Mouse (Mus musculus) lung, postnatal 0 days (tissue): ENCODE measurements around the gene Med13l. TPM values are rescaled to one million over a fixed set of nuclear protein-coding genes. Genes with fewer than 3 reads are reported as not detected.

Source experiments
- ATAC-seq: fragments of 200-750 bp; cut with Nextera tagmentation; 2 replicates; pipeline ENCODE4 v1.8.0; 2017; ENCODE audit warnings: moderate library complexity
- DNase-seq: peaks from one replicate; pipeline ENCODE4 v3.0.0-alpha.2; 2016; ENCODE audit warnings: low spot score
- H3K27ac ChIP-seq: fragments of 300-500 bp; sonication (generic); 2 replicates; pipeline ENCODE4 v1.5.1; 2014; ENCODE audit warnings: antibody characterized with exemption, mild to moderate bottlenecking, low read length, mixed read lengths
- H3K27me3 ChIP-seq: fragments of 300-500 bp; sonication (generic); replicated peaks from 2 replicates; pipeline ENCODE4 v1.6.1; 2014; ENCODE audit warnings: low read length, mixed read lengths; ENCODE audit not compliant: insufficient read depth
- H3K36me3 ChIP-seq: fragments of 300-500 bp; sonication (generic); 2 replicates; pipeline ENCODE4 v1.6.1; 2014; ENCODE audit warnings: low read length, mixed read lengths; ENCODE audit not compliant: insufficient read depth
- H3K4me1 ChIP-seq: fragments of 300-500 bp; sonication (generic); 2 replicates; pipeline ENCODE4 v1.6.1; 2014; ENCODE audit warnings: antibody characterized with exemption, low read depth, low read length, mixed read lengths; ENCODE audit not compliant: insufficient read depth
- H3K4me2 ChIP-seq: fragments of 300-500 bp; sonication (generic); replicated peaks from 2 replicates; pipeline ENCODE4 v1.6.1; 2014; ENCODE audit warnings: low read depth, mild to moderate bottlenecking, low read length, moderate library complexity, mixed read lengths
- H3K4me3 ChIP-seq: fragments of 300-500 bp; sonication (generic); 2 replicates; pipeline ENCODE4 v1.5.1; 2014; ENCODE audit warnings: low read depth, low read length
- H3K9ac ChIP-seq: fragments of 300-500 bp; sonication (generic); replicated peaks from 2 replicates; pipeline ENCODE4 v1.6.1; 2014; ENCODE audit warnings: low read depth, mild to moderate bottlenecking
- H3K9me3 ChIP-seq: fragments of 300-500 bp; sonication (generic); 2 replicates; pipeline ENCODE4 v1.6.1; 2016; ENCODE audit warnings: low read length, mixed read lengths
- CTCF ChIP-seq: IDR thresholded peaks from 2 replicates; pipeline ENCODE4 v1.5.1; 2016; ENCODE audit warnings: antibody characterized with exemption, mild to moderate bottlenecking
- EP300 ChIP-seq: IDR thresholded peaks from 2 replicates; pipeline ENCODE4 v1.6.1; 2016; ENCODE audit warnings: antibody characterized with exemption, mild to moderate bottlenecking, control low read depth
- WGBS: fragments of 180-500 bp; shearing (Covaris S2); extraction: QIAGEN DNeasy Blood & Tissue Kit; methylation state at CpG from one replicate; pipeline ENCODE4 v1.1.7; 2014; 5-methylcytosine and 5-hydroxymethylcytosine counted together
- polyA plus RNA-seq: library from polyadenylated mRNA; unstranded; fragments of >200 nt; fragmentation: Nextera tagmentation; extraction: Ambion mirVana; gene quantifications from 2 replicates; pipeline ENCODE4 v1.2.1, GENCODE M21; 2015

The Med13l gene
- polyA plus RNA-seq, 1 experiment from 2014 or later, result 10.1 TPM

DNA sequence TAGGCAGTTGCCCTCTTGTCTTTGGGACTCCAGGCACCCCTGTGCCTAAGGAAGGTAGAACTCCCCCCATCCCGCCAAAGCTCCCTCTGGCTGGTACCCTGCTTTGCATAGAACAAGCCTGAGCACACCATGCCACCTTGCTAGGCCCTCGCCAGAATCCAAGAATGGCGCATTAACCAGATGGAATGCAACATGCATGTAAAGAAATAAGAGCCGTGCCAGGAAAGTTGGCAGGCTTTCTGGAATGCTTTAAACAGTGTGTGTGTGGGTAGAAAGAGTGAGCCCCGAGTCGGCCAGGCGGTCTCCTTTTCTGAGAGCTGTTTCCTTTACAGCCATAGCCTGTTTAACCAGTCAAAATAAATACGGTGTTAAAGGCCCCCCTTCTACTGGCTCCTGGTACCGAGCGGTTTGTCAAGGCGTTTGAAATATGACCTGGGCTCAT lies 45.2 kb upstream of the Med13l start:
- peaks cover 11% of the 10 kb centered on the region for H3K4me1 ChIP-seq
- no peak overlapping the region for H3K9ac ChIP-seq
- peak overlapping the region; percentile 53 for H3K4me2 ChIP-seq
- H3K4me3 ChIP-seq, result no peak overlapping the region
- DNase-seq, result peak; percentile 61
- no peaks in the 10 kb centered on the region for H3K36me3 ChIP-seq
- no peak for TF ChIP-seq CTCF
- TF ChIP-seq EP300, result no peak
- H3K9me3 ChIP-seq, result no peaks in the 10 kb centered on the region
- peak; percentile 26 for ATAC-seq
- WGBS, result 10% methylated on average over 11 of the region's 11 CpGs
- no peaks in the 10 kb centered on the region for H3K27me3 ChIP-seq
- H3K27ac ChIP-seq, result peak overlapping the region; percentile 77

DNA sequence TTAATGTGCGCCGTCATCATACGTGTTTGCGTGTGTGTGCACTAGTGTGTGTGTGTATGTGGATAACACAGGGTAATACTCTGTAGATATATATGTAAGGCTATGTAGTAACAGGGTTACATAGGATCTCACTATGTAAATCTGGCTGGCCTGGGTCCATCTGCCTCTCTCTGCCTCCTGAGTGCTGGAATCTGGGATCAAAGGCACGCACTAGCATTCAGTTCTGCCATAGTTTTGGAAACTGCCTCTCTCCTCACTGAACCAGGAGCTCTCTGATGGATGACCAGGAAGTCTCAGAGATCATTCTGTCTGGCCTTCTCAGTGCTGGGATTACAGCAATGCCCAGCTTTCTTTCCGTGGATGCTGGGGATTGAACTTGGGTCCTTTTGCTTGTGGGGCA lies 44.4 kb upstream of the Med13l start:
- H3K27me3 ChIP-seq, result no peaks in the 10 kb centered on the region
- no peak for ATAC-seq
- 83% methylated on average over 6 of the region's 6 CpGs for WGBS
- H3K9me3 ChIP-seq, result no peaks in the 10 kb centered on the region
- H3K4me3 ChIP-seq, result no peak overlapping the region
- peak overlapping the region; percentile 77 for H3K27ac ChIP-seq
- peaks cover 11% of the 10 kb centered on the region for H3K4me1 ChIP-seq
- no peak for DNase-seq
- H3K36me3 ChIP-seq, result no peaks in the 10 kb centered on the region
- H3K9ac ChIP-seq, result no peak overlapping the region
- TF ChIP-seq CTCF (no peak), EP300 (no peak)
- H3K4me2 ChIP-seq, result no peak overlapping the region

DNA sequence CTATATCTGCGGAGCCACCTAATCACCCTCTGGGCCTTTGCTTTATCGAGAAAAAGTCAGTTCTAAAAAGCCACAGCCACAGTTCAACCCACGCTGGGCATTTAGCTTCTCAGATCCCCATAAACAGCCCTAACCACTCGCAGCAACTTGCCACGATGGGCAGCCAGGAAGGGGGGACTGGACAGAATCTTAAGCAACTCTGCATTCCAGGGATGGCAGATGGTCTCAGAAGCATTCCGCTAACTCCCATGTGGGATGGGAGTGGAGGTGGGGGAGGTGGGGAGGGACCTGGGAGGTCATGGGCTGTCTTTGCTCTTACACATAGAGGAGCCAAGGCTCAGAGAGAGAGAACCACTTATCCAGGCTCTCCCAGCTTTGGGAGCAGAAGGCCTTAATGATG lies 44.0 kb upstream of the Med13l start:
- TF ChIP-seq CTCF, result no peak
- no peak for TF ChIP-seq EP300
- Histone ChIP-seq H3K4me2 (no peak overlapping the region), H3K27ac (no peak overlapping the region; the same call in 1 of the 2 replicates)

DNA sequence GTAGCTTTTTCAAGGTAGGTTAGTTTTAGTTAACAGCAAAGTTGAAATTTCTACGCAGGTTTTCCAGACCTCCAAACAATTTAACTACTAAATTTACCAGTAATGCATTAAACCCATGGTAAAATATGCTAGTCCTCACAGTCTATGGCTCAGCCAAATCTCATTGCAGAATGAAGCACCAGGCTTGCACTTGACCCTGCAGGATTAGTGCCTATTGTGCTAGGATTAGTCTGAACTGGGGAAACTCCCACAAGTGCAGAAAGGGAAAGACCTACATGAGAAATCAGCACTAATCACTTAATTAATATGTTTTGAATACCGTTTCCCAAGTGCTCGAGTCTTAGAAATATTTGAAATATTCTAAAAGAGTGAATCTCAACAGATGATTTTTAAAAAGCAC lies 40.0 kb upstream of the Med13l start:
- Histone ChIP-seq H3K27me3 (no peaks in the 10 kb centered on the region), H3K4me3 (no peak overlapping the region), H3K9ac (no peak overlapping the region), H3K27ac (no peak overlapping the region), H3K4me2 (no peak overlapping the region), H3K36me3 (no peaks in the 10 kb centered on the region), H3K4me1 (no peaks in the 10 kb centered on the region; the same call in 1 of the 2 replicates), H3K9me3 (no peaks in the 10 kb centered on the region)
- no peak for ATAC-seq
- WGBS, result 72% methylated on average over 3 of the region's 3 CpGs
- no peak for DNase-seq
- no peak for TF ChIP-seq CTCF
- no peak for TF ChIP-seq EP300

More for the DNA sequence above, 44.0 kb upstream of the Med13l start:
- peak; percentile 44 for DNase-seq
- Histone ChIP-seq H3K9me3 (no peaks in the 10 kb centered on the region), H3K27me3 (no peaks in the 10 kb centered on the region), H3K4me1 (peaks cover 11% of the 10 kb centered on the region), H3K4me3 (no peak overlapping the region), H3K9ac (no peak overlapping the region), H3K36me3 (no peaks in the 10 kb centered on the region)
- WGBS, result 46% methylated on average over 6 of the region's 6 CpGs
- ATAC-seq, result no peak

DNA sequence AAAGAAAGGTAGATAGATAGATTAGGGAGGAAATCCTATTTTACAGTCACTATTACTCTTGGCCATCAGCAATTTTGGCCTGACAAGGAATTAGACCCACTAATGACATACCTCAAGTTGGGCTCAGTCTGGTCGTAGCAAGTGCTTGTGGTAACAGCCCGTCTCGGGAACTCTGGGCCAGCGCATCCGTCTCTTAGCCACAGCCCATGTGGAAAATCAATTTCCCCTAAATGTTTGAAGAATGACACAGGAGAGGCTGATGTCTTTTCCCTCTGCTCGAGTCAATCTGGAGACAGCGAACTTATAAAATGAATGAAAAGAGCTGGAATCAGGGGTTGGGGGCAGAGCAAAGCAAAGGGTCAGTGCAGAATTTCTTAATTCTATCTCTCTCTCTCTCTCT lies 36.1 kb upstream of the Med13l start:
- TF ChIP-seq CTCF (no peak), EP300 (no peak)

DNA sequence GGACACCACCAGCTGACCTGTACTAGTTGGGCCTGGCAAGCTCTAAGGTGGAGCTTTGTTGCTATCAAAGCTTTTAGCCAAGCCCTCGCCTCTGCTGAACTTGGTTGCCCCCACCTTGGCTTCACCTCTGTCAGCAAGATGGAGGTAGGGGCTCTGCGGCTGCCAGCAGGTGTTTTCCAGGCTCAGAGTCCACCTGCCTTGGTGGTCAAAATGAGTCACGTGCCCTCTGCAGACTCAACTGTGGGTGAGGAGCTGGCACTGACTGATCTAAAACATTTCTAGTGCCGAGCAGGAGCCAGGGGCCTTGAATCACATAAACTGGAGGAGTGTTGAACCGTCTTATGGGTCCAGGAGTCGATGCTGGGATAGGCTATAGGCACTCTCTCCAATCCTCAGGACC lies 34.8 kb upstream of the Med13l start:
- TF ChIP-seq CTCF (no peak), EP300 (no peak)
- ATAC-seq (no peak), DNase-seq (no peak)
- H3K4me2 ChIP-seq, result no peak overlapping the region
- H3K4me1 ChIP-seq, result no peaks in the 10 kb centered on the region
- H3K9me3 ChIP-seq, result no peaks in the 10 kb centered on the region
- H3K27me3 ChIP-seq, result no peaks in the 10 kb centered on the region
- H3K36me3 ChIP-seq, result no peaks in the 10 kb centered on the region
- no peak overlapping the region for H3K4me3 ChIP-seq
- H3K27ac ChIP-seq, result no peak overlapping the region
- 80% methylated on average over 6 of the region's 6 CpGs for WGBS
- H3K9ac ChIP-seq, result no peak overlapping the region

More for the DNA sequence above, 36.1 kb upstream of the Med13l start:
- Histone ChIP-seq H3K27me3 (no peaks in the 10 kb centered on the region), H3K4me2 (no peak overlapping the region), H3K27ac (no peak overlapping the region), H3K9me3 (no peaks in the 10 kb centered on the region), H3K4me3 (no peak overlapping the region), H3K36me3 (no peaks in the 10 kb centered on the region), H3K4me1 (no peaks in the 10 kb centered on the region), H3K9ac (no peak overlapping the region)
- ATAC-seq (no peak), DNase-seq (no peak)
- WGBS, result 70% methylated on average over 7 of the region's 7 CpGs

DNA sequence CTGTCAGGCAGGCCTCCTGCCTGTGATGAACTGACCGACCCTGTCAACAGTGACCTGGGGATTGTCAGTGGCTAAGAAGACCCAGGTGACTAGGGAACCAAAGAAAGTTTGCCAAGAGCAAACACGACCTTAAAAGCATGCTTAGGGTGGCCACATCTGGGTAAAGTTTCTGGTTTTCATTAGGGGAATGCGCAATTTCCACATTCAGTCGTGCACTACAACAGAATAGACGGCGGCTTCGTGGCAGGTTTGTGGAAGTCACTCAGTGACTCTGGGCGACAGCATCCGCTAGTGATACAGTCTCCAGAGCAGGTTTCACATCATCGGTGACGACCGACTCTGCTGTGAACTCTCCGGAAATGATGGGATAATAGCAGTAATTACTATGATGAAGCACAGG lies 34.0 kb upstream of the Med13l start:
- Histone ChIP-seq H3K4me2 (no peak overlapping the region), H3K36me3 (no peaks in the 10 kb centered on the region), H3K27me3 (no peaks in the 10 kb centered on the region), H3K4me1 (no peaks in the 10 kb centered on the region), H3K9me3 (no peaks in the 10 kb centered on the region), H3K4me3 (no peak overlapping the region), H3K9ac (no peak overlapping the region), H3K27ac (no peak overlapping the region)
- ATAC-seq (no peak), DNase-seq (no peak)
- 71% methylated on average over 13 of the region's 13 CpGs for WGBS
- TF ChIP-seq EP300, result no peak
- TF ChIP-seq CTCF, result no peak
